Mouse (Mus musculus) liver, postnatal 0 days (tissue): ENCODE data around the gene Kctd19. TPM values are rescaled to one million over a fixed set of nuclear protein-coding genes. Genes with fewer than 3 reads are reported as not detected.

Experiments used
- ATAC-seq: fragments of 200-750 bp; cut with Nextera tagmentation; 2 replicates; pipeline ENCODE4 v1.8.0; 2017; ENCODE audit warnings: mild to moderate bottlenecking, moderate library complexity
- DNase-seq: peaks from one replicate; pipeline ENCODE4 v3.0.0-alpha.2; 2016
- H3K27ac ChIP-seq: fragments of 300-500 bp; sonication (generic); 2 replicates; pipeline ENCODE4 v1.5.1; 2014; ENCODE audit warnings: antibody characterized with exemption, moderate library complexity, mild to moderate bottlenecking, low read depth
- H3K27me3 ChIP-seq: fragments of 300-500 bp; sonication (generic); 2 replicates; pipeline ENCODE4 v1.6.1; 2014; ENCODE audit warnings: low read length, control low read depth, mixed read lengths; ENCODE audit not compliant: insufficient read depth
- H3K36me3 ChIP-seq: fragments of 300-500 bp; sonication (generic); replicated peaks from 2 replicates; pipeline ENCODE4 v1.6.1; 2014; ENCODE audit warnings: mild to moderate bottlenecking, control low read depth, low read length, moderate library complexity, mixed read lengths; ENCODE audit not compliant: insufficient read depth
- H3K4me1 ChIP-seq: fragments of 300-500 bp; sonication (generic); 2 replicates; pipeline ENCODE4 v1.6.1; 2014; ENCODE audit warnings: antibody characterized with exemption, mild to moderate bottlenecking, control low read depth; ENCODE audit not compliant: insufficient read depth
- H3K4me2 ChIP-seq: fragments of 300-500 bp; sonication (generic); 2 replicates; pipeline ENCODE4 v1.6.1; 2014; ENCODE audit warnings: low read depth, mild to moderate bottlenecking, low read length, moderate library complexity, mixed read lengths
- H3K4me3 ChIP-seq: fragments of 300-500 bp; sonication (generic); 2 replicates; pipeline ENCODE4 v1.5.1; 2014; ENCODE audit warnings: low read depth, low read length
- H3K9ac ChIP-seq: fragments of 300-500 bp; sonication (generic); replicated peaks from 2 replicates; pipeline ENCODE4 v1.6.1; 2014; ENCODE audit warnings: mild to moderate bottlenecking, moderate library complexity
- H3K9me3 ChIP-seq: fragments of 300-500 bp; sonication (generic); 2 replicates; pipeline ENCODE4 v1.6.1; 2016; ENCODE audit warnings: mild to moderate bottlenecking, control low read depth, low read length, mixed read lengths
- CTCF ChIP-seq: sonication (generic); IDR thresholded peaks from 2 replicates; pipeline ENCODE4 v1.5.1; 2016; ENCODE audit warnings: antibody characterized with exemption, low read depth
- EP300 ChIP-seq: IDR thresholded peaks from 2 replicates; pipeline ENCODE4 v1.6.1; 2016; ENCODE audit warnings: antibody characterized with exemption, low read depth, mild to moderate bottlenecking
- WGBS: fragments of 180-500 bp; shearing (Covaris S2); extraction: QIAGEN DNeasy Blood & Tissue Kit; methylation state at CpG from one replicate; pipeline ENCODE4 v1.1.7; 2014; ENCODE audit not compliant: insufficient replicate concordance; 5-methylcytosine and 5-hydroxymethylcytosine counted together
- polyA plus RNA-seq: library from polyadenylated mRNA; unstranded; fragments of >200 nt; fragmentation: Nextera tagmentation; extraction: Ambion mirVana; gene quantifications from 2 replicates; pipeline ENCODE4 v1.2.1, GENCODE M21; 2015

Gene Kctd19
- polyA plus RNA-seq, 1 experiment from 2014 or later = not detected

DNA sequence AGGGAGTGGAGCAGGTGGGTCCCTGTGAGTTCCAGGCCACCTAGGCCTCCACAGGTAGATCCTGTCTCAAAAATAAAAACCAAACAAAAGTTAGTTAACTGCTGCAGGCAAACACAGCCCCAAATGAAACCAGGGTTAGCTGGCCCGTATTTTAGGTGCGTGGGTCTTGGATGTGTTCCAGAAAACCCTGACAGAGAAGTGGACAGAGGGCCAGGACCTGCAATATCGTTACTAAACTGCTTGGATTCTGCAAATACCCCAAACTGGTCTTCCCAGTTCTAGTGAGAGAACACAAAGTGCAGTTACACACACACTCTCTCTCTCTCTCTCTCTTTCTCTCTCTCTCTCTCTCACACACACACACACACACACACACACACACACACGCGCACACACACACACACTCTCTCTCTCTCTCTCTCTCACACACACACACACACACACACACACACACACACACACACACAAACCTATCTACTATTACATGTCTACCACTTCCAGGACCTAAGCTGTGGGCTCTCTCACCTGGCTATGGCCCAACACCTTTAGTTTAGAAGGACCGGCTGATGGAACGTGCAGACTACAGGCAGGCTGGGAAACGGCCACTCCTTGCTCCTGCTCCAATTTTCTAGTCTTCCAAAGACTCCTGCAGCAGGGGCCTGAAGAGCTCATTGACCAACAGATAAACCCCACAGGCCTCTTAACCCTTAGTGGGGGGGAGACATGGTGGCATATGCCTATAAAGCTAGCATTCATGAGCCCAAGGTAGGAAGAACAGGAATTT, 69.3 kb downstream of the Kctd19 start:
- Histone ChIP-seq H3K27me3 (peaks cover 19% of the 10 kb centered on the region), H3K36me3 (no peaks in the 10 kb centered on the region; the same call in 1 of the 2 replicates), H3K4me2 (no peak overlapping the region), H3K9me3 (no peaks in the 10 kb centered on the region), H3K9ac (no peak overlapping the region), H3K4me3 (no peak overlapping the region), H3K4me1 (peaks cover 48% of the 10 kb centered on the region), H3K27ac (no peak overlapping the region)
- WGBS = 56% methylated on average over 6 of the region's 8 CpGs
- no peak for TF ChIP-seq EP300
- no peak for TF ChIP-seq CTCF
- ATAC-seq (no peak), DNase-seq (no peak)

DNA sequence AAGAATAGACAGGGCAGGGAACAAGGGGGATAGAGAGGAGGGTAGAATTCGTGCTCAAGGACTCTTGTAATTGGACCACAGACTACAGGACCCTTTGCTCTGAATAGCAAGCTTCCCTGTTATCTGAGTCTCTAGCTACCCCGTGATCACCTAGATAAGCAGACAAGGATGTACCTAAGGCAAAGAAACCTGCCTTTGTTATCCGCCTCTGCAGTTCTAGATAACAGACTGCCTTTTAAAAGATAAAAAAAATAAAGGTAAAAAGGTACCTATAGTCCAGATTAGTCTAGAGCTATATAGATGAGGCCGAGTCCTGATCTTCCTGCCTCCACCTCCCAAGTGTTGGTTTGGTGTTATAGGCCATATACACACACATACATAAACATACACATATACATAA, 70.5 kb downstream of the Kctd19 start:
- Histone ChIP-seq H3K4me1 (peaks cover 37% of the 10 kb centered on the region), H3K9me3 (no peaks in the 10 kb centered on the region), H3K36me3 (no peaks in the 10 kb centered on the region; the same call in none of the 2 replicates), H3K4me3 (no peak overlapping the region), H3K9ac (no peak overlapping the region), H3K27ac (no peak overlapping the region), H3K4me2 (no peak overlapping the region), H3K27me3 (peaks cover 8% of the 10 kb centered on the region)
- WGBS = 58% methylated on average over 4 of the region's 4 CpGs
- no peak for DNase-seq
- no peak for ATAC-seq
- TF ChIP-seq EP300 (no peak), CTCF (no peak)

DNA sequence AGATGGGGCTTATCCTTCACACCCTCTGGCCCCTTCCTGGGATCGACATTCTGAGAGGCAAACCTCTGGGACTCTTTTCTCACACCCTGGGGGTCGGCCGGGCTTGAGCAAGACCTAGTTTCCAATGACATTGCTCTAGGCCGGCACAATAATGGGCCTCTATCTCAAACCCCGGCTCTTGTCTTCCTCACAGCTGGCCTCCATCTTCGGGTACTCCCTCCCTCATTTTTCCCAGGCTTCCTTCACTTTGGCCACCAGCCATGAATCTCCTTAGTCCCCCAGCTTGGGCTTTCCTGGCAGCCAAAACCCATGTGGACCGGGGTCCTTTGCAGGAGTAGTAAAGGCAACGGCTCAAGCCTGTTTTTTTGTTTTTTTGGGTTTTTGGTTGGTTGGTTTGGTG, 71.9 kb downstream of the Kctd19 start:
- H3K27ac ChIP-seq = no peak overlapping the region
- no peak overlapping the region for H3K4me3 ChIP-seq
- no peaks in the 10 kb centered on the region; the same call in none of the 2 replicates for H3K36me3 ChIP-seq
- peaks cover 26% of the 10 kb centered on the region for H3K4me1 ChIP-seq
- DNase-seq (peak; percentile 14), ATAC-seq (no peak)
- 57% methylated on average over 8 of the region's 8 CpGs for WGBS
- H3K27me3 ChIP-seq = no peaks in the 10 kb centered on the region
- no peak for TF ChIP-seq CTCF
- no peak for TF ChIP-seq EP300
- H3K9me3 ChIP-seq = no peaks in the 10 kb centered on the region
- H3K4me2 ChIP-seq = no peak overlapping the region
- H3K9ac ChIP-seq = no peak overlapping the region

DNA sequence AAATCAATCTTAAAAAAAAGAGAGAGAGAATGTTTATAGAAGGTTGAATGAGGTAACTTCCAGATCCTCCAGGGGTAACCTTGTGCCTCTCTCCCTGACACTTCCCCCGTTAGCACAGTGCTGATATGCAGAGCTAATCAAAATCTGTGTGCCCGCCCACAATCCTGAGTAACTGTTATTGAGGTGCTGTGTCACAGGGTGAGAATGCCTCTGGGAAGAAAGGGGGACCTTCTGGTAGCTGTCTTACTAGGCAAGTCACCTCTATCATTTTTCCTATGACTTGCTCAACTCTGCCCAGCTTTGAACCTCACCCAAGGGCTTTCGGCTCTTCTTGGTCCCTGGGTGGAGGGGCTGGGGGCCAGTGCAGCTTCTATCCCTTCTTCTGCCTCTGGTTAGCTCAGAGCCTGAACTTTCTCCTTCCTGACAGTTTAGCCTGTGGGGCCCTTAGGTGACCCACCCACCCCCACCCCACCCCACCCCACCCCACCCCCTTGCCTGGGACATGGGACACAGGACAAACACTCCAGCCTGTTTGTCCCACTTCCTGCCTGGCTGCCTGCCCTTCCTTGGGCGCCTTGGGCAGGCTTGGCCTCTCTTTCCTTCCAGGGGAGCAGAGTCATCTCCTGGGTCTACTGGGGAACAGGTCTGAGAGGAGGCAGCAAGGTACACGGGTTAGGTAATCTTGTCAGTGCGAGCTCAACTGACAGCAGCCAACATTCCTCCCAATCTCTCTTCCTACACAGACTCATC, 73.2 kb downstream of the Kctd19 start:
- H3K9me3 ChIP-seq = no peaks in the 10 kb centered on the region
- WGBS = 42% methylated on average over 6 of the region's 6 CpGs
- no peak overlapping the region for H3K4me3 ChIP-seq
- H3K36me3 ChIP-seq = peaks cover 4% of the 10 kb centered on the region
- peaks cover 18% of the 10 kb centered on the region for H3K4me1 ChIP-seq
- no peaks in the 10 kb centered on the region for H3K27me3 ChIP-seq
- TF ChIP-seq CTCF = no peak
- TF ChIP-seq EP300 = no peak
- H3K4me2 ChIP-seq = no peak overlapping the region
- H3K27ac ChIP-seq = peak overlapping the region; percentile 44; the same call in 1 of the 2 replicates
- H3K9ac ChIP-seq = no peak overlapping the region
- DNase-seq (no peak), ATAC-seq (peak; percentile 50)

DNA sequence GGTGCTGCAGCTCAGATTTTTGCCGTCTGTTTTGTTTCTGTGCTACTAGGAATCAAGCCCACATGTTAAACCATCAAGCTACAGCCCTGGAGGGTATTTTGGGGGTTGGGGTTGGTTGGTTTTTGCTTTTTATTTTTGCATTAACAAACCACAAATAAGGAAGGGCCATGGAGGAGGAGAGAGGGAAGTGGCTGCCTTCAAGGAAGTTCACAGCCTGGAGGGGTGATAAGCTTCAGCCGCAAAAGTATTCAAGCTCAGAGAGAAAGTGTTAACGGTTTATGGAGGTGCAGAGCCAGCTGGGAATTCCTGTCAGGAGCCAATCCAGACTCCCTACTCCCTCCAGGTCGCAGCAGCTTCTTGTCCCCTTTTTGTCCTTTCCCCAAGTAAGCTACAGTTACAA, 74.3 kb downstream of the Kctd19 start:
- 0 out of 2 replicates have a peak overlapping the region, but pooled peaks have one; percentile 16 for H3K27ac ChIP-seq
- TF ChIP-seq EP300 = no peak
- no peak for TF ChIP-seq CTCF
- DNase-seq (no peak), ATAC-seq (0 out of 2 replicates have a peak, but pooled peaks have one; percentile 16)
- H3K9me3 ChIP-seq = no peaks in the 10 kb centered on the region
- H3K4me2 ChIP-seq = peak overlapping the region; percentile 40; the same call in 1 of the 2 replicates
- H3K4me1 ChIP-seq = peaks cover 13% of the 10 kb centered on the region
- H3K4me3 ChIP-seq = no peak overlapping the region
- no peaks in the 10 kb centered on the region for H3K27me3 ChIP-seq
- no peak overlapping the region for H3K9ac ChIP-seq
- peaks cover 9% of the 10 kb centered on the region for H3K36me3 ChIP-seq
- 12% methylated on average over 4 of the region's 4 CpGs for WGBS

DNA sequence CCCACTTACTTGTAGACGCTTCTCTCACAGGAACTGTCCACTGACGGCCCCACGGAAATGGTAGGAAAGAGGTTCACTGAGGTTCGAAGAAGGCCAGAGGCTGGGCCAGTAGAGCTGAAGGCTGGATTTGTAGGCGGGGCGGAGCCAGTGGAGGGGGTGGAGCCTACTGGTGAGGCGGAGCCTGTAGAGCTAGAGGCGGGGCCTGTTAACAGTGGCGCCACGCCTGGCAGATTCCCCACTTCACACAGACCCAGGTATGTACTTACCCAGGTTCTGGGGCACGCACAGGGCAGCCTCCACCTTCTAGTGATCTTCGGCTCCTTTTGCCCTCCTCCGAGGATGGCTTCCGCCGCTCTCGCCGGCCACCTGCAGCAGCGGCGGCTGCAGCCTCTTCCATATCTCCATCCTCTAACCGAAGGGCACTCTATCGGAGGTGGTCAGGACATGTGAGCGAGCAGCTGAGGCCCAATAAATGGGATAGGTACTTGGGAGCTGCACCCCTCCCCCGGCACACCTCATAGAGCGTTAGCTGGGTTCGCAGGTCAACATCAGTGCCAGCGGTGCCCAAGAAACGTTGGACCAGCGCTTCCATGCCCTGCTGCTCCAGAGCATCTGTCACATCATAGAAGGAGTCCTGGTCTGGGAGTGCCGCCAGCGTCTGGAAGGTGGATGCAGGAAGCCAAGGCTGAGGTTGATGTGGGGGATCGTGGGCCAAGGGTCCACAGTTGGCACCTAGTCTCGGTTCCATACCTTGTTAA, 76.8 kb downstream of the Kctd19 start:
- peaks cover 11% of the 10 kb centered on the region for H3K36me3 ChIP-seq
- WGBS = 86% methylated on average over 31 of the region's 32 CpGs
- DNase-seq (no peak), ATAC-seq (no peak; the same call in 1 of the 2 replicates)
- no peaks in the 10 kb centered on the region for H3K27me3 ChIP-seq
- no peaks in the 10 kb centered on the region for H3K9me3 ChIP-seq
- no peak for TF ChIP-seq CTCF
- no peak for TF ChIP-seq EP300
- H3K4me3 ChIP-seq = no peak overlapping the region
- peaks cover 13% of the 10 kb centered on the region for H3K4me1 ChIP-seq
- no peak overlapping the region for H3K4me2 ChIP-seq
- H3K27ac ChIP-seq = no peak overlapping the region
- H3K9ac ChIP-seq = no peak overlapping the region

Other genes starting within 250 kb of the Kctd19 start
- 10.6 and 10.7 TPM in 2 replicates for gene Cbfb, start 242.8 kb downstream of the Kctd19 start, polyA plus RNA-seq
- 24.2 and 30.9 TPM in 2 replicates for gene D230025D16Rik, start 188.4 kb downstream of the Kctd19 start, polyA plus RNA-seq
- gene B3gnt9, start 158.3 kb downstream of the Kctd19 start, polyA plus RNA-seq = 1.6 and 2.0 TPM in 2 replicates
- 14.3 and 15.1 TPM in 2 replicates for gene Tradd, start 148.9 kb downstream of the Kctd19 start, polyA plus RNA-seq
- 0.95 and 1.2 TPM in 2 replicates for gene Fbxl8, start 148.9 kb downstream of the Kctd19 start, polyA plus RNA-seq
- not detected in 2 replicates for gene Hsf4, start 143.7 kb downstream of the Kctd19 start, polyA plus RNA-seq
- 0.05 and 0.24 TPM in 2 replicates for gene Nol3, start 137.4 kb downstream of the Kctd19 start, polyA plus RNA-seq
- gene 4931428F04Rik, start 123.6 kb downstream of the Kctd19 start, polyA plus RNA-seq = 0.38 and 0.65 TPM in 2 replicates
- gene Exoc3l, start 117.4 kb downstream of the Kctd19 start, polyA plus RNA-seq = 6.6 and 7.1 TPM in 2 replicates
- gene E2f4, start 115.8 kb downstream of the Kctd19 start, polyA plus RNA-seq = 62.9 and 65.7 TPM in 2 replicates
- gene Elmo3, start 107.9 kb downstream of the Kctd19 start, polyA plus RNA-seq = 7.8 TPM in 2 replicates
- gene Lrrc29, start 87.2 kb downstream of the Kctd19 start, polyA plus RNA-seq = 7.7 and 7.8 TPM in 2 replicates
- 75.2 and 75.4 TPM in 2 replicates for gene Tmem208, start 87.1 kb downstream of the Kctd19 start, polyA plus RNA-seq
- 0.70 and 0.82 TPM in 2 replicates for gene Fhod1, start 65.5 kb downstream of the Kctd19 start, polyA plus RNA-seq
- 0.09 and 0.16 TPM in 2 replicates for gene Slc9a5, start 64.7 kb downstream of the Kctd19 start, polyA plus RNA-seq
- not detected in 2 replicates for gene Plekhg4, start 40.2 kb downstream of the Kctd19 start, polyA plus RNA-seq
- 0.09 and 0.11 TPM in 2 replicates for gene Lrrc36, start 69 bp upstream of the Kctd19 start, polyA plus RNA-seq
- 1.4 and 3.8 TPM in 2 replicates for gene Tppp3, start 58.0 kb upstream of the Kctd19 start, polyA plus RNA-seq
- 2.1 and 2.3 TPM in 2 replicates for gene Zdhhc1, start 83.4 kb upstream of the Kctd19 start, polyA plus RNA-seq
- 0.13 TPM in 1 of 2 replicates, not detected in the other for gene Hsd11b2, start 105.3 kb upstream of the Kctd19 start, polyA plus RNA-seq
- gene Atp6v0d1, start 152.5 kb upstream of the Kctd19 start, polyA plus RNA-seq = 48.0 and 50.2 TPM in 2 replicates
- 6.2 and 6.8 TPM in 2 replicates for gene Ripor1, start 191.8 kb upstream of the Kctd19 start, polyA plus RNA-seq
- 41.1 and 42.2 TPM in 2 replicates for gene Ctcf, start 223.1 kb upstream of the Kctd19 start, polyA plus RNA-seq
- 0.17 TPM in 1 of 2 replicates, not detected in the other for gene Agrp, start 223.9 kb upstream of the Kctd19 start, polyA plus RNA-seq